Mouse (Mus musculus) adrenal gland, postnatal 4 days (tissue): ENCODE data around the gene Plod1. TPM values are rescaled to one million over a fixed set of nuclear protein-coding genes. Genes with fewer than 3 reads are reported as not detected.

Source experiments
- DNase-seq, 2 experiments: peaks; one replicate each; pipeline ENCODE4 v3.0.0; 2021 to 2022; ENCODE audit warnings: low spot score in 2 of 2, mixed read lengths in 2 of 2
- long read RNA-seq, 2 experiments: library from polyadenylated mRNA; stranded (forward); transcript quantifications; one replicate each; pipeline ENCODE4 v2.0.0; 2021
- total RNA-seq, 2 experiments: library from RNA; stranded (reverse); gene quantifications; 2 replicates each; pipeline ENCODE4 v1.2.3; 2021

Plod1 gene
- 10 to 100 TPM; 39.5 to 46.6 TPM for total RNA-seq
- long read RNA-seq, experiment 1, transcript Plod1-201 (19 exons, 3,243 nt) = major isoform, 17 of 31 reads
- long read RNA-seq, experiment 1, partial matches to known transcripts = 3 of 31 reads
- long read RNA-seq, experiment 1, other reads (novel, unspliced or antisense) = 11 of 31 reads
- long read RNA-seq, experiment 2, transcript Plod1-201 (19 exons, 3,243 nt) = major isoform, 39 of 49 reads
- long read RNA-seq, experiment 2, partial matches to known transcripts = 5 of 49 reads
- long read RNA-seq, experiment 2, other reads (novel, unspliced or antisense) = 4 of 49 reads

DNA sequence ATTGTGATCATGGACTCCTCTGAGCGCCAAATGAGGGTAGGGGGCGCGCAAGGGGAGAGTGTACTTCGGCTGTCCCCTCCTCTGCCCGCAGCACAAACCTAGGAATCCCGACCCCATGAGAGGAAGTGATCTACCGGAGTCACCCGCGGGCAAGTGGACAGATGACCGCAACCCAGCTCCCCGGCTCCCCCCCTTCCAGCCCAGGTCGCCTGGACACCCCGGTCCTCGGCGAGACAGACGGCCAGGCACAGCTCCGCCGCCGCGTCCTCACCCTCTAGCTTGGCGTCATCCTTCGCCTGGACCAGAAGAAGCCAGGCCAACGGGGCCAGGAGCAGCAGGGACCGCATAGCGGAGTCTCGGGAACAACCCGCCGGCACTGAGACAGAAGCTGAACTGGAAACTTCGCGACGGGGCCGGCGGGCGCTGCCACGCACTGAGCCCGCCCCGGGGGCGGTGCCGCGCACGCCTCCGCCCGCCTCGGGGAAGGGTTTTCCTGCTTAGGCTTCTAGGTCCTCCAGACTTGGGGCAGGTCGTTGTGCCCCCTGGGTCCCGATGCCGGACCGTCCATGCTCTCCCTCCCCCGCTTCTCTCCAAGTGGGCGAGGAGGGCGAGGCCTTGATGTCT lies at the start of gene Plod1:
Gene Plod1, minus strand, starts transcription at position 437 of the 624 bp plus-strand sequence.
- peak; percentile 63 to 74 for DNase-seq

DNA sequence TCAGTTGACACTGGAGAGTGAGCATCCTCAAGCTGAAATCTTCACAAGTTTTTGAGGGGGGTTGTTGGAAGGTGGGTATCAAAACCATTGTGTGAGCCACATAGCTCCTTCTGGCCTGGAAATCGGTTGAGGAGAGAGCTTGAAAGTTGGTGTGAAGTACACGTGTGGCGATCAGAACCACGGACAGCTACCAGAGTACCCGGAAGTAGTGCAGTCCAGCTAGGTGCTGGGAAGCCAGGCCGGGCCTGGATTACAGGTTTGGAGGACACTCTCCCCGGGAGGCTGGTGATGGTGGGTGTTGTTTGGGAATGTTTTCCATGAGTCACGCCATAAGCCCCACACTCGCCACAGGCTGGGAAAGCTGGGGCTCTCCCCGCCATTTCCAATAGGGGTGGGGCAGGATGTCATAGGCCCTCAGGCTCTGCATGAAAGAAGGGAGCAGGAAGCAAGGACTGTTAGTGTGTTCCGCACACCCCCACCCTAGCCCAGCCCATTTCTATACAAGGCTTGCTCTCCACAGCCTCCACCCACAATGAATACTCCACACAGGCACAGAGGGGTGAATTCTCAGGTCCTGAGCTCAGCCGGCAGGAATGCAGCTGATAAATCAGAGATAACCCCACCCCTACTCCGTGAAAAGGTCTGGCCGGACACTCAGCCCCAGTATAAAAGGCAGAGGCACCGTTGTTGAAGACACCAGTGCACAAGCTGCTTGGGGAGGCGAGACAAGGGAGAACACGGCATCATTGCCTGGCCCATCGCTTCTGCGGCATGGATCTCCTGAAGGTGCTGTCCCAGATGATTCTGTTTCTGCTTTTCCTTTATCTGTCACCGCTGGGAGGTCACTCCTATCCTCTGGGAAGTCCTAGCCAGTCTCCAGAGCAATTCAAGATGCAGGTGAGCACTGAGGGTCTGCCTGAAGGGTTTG lies 48.9 kb upstream of the Plod1 start, which contains the start of gene Nppb:
Gene Nppb, plus strand, starts transcription at position 584 of the 928 bp plus-strand sequence.
- DNase-seq = peak in 1 of 2 experiments; percentile 20

DNA sequence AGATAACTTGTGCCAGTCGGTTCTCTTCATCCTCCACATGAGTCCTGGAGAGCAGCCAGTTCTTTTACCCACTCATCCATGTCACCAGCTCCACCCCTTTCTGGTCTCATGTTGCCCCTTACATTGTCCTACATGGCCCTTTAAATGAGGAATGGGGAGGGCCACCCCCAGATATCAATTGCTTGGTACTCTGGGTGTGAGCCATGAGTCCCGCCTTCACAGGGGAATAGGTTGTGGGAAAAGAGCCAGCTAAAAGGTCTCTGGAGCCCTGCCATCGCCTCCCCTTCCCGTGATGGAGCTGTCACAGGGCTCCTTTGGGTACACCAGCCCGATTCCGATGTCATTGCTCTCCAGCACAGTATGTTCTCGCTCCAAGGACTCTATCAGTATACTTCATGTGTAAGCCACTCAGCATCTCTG lies 42.9 kb upstream of the Plod1 start:
- DNase-seq = no peak

DNA sequence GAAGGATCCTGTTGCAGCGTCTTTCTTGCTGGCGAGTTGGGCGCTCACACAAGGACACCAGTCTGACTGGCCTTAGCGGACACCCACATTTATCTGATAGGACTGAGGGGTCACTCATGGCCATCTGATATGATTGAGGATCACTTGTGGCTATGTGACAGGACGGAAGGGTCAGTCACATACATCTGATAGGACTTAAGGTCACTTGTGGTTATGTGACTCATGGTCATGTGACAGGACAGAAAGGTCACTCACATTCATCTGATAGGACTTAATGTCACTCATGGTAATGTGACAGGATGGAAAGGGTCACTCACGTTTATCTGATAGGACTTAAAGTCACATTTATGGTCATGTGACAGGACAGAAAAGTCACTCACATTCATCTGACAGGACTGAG lies 41.8 kb upstream of the Plod1 start:
- no peak for DNase-seq

DNA sequence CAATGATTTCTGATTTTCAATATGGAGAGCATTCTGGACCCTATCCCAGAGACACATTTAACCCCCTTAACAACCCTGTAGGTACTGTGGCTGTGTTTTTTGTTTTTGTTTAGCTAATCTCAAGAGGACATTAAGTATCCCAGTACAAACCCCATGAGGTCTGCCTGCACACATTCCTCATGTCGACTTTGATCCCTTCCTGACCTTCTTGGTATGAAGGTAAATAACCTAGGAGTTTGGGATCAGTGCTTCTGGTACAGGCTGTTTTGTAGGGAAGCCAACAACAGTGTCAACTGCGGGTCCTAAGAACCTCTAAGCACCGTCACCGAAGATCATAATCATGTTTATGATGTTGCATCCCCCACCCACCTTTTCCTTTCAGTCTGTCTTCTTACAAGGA lies 41.2 kb upstream of the Plod1 start:
- DNase-seq = no peak

DNA sequence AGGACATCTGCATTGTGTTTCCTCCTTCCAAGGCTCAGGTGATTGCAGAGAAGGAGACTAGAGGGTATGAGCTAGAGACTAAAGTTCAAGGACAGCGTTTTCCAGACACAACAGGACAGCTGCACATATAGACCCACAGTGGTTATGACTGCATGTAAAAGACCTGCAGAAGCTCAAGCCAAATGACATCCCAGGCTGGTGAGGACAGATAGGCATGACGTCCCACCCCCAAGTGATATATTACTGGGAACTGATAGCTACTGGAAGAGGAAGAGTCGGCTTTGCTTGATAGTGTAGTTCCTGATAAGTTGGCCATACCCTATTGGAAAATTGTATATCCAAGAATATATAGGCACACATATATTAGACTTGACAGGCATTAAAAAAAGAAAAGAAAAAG lies 39.7 kb upstream of the Plod1 start:
- no peak for DNase-seq

DNA sequence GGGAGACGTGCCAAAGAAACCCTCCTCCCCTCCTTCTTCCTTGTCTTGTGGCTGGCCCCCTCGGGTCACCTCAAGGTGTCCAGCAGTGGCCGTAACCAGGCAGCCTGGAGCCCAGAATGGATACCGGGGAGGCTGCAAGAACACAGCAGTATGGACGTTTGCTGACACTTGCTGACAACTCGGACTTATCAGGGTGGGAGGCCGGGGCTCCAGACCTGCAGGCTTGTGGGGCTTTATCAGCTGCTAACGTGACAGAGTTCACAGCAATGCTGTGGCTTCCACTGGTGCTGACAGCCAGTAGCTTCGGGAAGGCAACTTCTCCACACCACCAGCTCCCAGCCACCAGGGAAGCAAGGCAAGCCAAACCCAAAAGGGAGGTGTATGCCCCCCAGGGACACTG lies 32.8 kb upstream of the Plod1 start:
- DNase-seq = no peak

DNA sequence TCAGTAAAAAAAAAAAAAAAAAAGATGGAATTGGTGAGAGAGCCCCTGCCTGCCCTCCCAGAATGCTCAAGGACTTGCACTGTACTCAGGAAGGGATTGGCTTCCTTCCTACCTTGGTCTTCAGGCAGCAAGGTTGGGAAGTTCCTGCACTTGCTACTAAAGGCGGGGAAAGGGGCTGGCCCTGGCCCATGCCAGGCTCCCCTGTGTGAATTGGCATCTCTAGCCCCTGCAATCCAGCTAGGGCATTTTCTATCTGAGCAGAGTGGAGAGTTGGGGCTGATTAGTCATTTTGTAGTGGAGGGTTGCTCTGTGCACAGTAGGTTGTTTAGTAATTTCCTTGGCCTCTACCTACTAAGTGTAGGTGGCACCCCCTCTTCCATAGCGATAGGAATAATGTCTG lies 32.2 kb upstream of the Plod1 start:
- DNase-seq = no peak

DNA sequence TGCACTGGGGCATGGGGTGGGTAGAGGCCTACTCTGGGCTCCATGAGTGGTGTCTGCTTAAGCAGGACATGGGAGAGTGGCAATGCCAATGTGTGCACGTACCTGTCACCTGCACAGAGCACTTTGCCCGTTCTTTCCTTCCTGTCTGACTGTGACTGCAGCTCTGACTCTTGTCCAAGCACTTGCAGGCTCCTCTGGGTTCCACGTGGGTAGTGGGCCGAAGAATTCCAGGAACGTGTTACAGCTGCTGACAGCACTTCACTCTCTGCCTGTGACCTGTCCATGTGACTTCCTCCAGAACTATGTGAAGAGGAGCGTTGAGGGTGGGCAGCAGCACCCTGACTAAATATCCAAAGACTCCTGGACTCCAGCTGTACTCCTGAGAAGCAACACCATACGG lies 29.1 kb upstream of the Plod1 start:
- no peak for DNase-seq

DNA sequence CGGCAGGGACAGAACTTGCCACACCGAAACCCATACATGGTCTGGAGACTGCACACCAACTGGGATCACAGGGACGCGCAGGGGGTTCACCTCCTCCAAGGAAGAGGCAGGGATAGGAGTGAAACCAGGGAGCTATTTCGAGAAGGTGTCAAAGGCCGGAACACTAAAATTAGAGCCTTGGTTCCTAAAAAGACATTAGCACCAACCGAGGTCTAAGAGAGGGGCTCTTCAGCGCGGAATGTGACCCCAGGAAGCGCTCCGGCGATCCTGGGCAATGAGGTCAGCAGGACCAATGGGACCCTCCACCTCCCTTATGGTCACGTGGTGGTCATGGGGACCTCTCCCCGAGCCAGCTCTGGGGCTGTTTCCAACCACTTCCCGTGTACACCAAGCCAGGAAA lies 27.1 kb upstream of the Plod1 start:
- no peak for DNase-seq

DNA sequence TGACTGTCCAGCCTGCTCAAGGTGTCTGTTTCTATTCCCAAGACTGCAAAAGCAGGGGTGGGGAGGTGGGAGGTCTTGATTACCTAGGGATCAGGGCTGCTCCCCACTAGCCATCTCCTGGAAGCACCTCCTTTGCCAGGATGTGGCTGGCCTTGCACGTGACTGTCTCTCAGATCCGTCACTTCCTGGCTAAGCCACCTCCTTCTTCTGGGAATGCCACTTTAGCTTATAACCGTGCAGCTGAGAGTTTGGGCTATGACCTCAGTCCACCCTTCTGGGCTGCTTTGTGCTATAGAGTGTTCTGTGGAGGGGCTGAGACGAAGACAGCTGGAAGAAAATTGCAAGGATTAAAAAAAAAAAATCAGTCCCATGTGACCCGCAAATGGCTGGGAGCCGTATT lies 26.2 kb upstream of the Plod1 start:
- no peak for DNase-seq

DNA sequence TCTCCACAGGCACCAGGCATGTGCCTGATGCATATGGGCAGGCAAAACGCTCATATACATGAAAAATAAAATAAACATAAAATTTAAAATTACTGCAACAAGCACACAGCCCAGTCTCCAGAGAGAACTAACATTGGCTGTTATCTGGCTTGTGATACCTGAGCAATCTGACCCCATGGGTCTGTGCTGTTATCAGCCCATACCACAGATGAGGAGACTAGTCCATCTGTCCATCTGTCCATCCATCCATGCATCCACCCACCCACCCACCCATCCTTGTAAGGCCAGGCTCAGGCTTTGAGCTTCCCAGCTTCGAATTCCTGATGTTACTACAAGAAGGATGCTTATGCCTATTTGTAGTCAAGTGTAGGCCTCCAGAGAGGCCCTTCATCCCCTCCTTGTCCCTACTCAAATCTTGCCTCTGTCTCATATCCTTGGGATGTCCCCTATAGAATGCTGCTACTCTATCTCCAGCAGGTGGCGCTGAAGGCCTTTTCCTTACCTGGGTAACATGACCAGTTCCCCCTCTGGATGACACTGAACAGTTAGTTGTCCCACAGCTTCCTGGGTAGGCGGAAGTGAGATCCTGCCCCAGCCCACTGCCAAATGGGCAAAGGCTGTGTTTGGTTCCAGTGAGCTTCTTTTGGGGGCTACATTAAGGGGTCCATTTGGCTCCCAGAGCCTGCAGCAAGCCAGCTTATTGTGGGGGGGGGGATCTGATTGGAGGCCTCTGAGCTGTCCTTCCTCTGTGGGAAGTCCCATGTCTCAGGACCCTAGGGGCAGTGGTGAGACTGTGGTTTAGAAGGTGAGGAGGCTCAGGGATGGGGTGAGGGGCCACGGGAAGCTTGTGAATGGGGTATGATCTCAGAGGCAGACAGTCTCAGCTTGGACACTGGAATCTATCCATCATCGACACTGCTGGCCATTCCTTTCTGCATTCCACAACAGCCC lies 23.6 kb upstream of the Plod1 start:
- DNase-seq = peak in 1 of 2 experiments; percentile 55

DNA sequence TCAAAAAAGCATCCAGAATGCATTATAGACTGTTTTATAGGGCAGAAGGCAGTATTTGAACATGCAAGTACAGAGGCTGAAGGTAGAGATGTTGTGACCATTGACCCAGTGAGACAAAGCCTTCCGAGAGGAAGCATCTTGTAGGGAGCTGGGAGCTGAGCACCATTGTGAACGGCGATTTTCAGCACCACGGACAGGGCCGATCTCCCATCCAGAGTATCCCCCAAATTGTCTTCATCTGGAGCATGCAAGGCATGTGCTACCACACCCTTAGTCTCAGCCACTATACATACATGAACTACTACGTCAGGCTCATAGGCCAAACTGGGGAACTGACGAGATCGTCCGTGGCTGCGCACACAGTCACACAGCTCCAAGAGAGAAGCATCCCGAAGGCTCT lies 20.6 kb upstream of the Plod1 start:
- DNase-seq = no peak

DNA sequence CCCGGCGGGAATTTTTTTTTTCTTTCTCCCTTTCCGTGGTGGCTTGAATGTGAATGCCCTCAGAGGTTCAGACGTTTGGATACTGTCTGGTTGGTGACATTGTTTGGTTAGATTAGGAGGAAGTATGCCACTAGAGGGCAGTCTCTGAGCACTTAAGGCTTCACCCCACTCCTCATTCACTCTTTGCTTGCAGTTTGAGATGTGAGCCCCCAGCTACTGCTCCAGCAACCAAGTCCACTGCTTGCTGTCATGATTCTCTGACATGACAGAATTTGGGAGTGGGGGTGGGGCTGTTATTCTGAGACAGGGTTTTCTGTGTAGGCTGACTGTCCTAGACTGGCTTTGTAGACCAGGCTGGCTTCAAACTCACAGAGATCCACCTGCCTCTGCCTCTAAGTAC lies 17.0 kb upstream of the Plod1 start:
- DNase-seq = no peak

DNA sequence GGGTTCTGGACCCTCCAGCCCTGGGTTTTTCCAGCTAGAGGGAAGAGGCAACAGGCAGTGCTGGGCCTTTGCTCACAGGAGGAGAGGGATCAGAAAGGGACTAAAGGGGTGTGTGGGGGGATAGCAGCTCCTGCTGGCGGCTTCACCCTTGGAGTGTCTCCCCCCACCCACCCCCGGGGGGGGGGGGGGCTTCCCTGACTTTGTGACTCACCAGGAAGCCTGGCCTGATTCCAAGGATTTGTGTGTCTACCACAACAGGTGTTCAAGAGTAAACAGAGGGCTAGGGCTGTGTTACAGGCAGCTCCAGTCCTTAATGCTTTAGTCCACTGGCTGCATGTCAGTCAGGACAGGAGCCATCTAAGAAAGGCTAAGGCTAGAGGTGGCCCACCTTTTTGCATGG lies 10.9 kb upstream of the Plod1 start:
- no peak for DNase-seq

DNA sequence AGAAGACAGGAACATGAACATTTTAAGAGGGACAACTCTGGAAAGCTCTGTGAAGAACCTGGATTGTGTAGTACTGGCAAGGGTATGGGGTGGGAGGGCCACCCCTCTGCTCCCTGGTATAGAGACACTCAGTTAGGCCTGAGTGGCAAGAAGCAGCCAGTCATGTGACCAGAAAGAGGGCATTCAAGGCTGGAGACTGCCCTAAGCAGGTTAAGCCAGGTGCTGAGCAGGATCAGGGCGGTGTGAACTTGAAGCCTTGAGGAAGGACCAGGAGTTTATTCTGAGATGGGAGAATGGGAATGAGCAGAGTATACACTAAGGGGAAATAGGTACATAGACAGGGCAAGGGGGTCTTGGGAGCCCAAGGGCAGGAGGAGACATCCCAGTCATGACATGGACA lies 6.4 kb upstream of the Plod1 start:
- DNase-seq = no peak

DNA sequence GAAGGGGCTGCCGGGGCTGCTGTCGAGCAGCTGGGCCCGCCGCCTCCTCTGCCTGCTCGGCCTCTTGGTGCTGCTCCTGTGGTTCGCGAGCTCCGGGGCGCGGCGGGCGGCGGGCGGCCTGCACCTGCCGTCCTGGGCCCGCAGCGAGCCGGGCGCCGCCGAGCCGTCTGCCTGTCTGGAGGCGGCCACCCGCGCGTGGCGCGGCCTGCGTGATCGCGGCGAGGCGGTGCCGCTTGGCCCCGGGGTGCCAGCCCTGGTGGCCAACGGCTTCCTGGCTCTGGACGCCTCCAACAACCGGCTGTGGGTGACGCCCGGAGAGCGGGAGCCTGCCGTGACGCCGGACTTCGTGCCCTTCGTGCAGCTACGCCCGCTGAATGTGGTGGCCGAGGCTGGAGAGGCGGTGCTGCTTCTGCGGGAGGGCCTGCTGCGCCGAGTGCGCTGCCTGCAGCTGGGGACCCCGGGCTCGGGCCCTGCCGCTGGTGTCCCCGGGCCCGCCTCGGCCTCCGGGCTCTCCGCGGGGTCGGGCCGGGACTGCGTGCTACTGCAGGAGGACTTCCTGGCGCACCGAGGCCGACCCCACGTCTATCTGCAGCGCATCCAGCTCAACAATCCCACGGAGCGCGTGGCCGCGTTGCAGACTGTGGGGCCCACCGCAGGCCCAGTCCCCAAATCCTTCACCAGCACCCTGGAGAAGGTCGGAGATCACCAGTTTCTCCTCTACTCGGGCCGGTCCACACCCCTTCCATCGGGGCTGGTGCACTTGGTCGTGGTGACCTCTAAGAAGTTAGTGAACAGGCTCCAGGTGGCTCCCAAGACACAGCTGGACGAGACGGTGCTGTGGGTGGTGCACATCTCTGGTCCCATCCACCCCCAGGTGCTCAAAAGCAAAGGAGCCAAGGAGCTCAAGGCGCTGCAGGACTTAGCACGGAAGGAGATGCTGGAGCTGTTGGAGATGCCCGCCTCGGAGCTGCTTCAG lies 4.8 kb upstream of the Plod1 start:
- no peak for DNase-seq

DNA sequence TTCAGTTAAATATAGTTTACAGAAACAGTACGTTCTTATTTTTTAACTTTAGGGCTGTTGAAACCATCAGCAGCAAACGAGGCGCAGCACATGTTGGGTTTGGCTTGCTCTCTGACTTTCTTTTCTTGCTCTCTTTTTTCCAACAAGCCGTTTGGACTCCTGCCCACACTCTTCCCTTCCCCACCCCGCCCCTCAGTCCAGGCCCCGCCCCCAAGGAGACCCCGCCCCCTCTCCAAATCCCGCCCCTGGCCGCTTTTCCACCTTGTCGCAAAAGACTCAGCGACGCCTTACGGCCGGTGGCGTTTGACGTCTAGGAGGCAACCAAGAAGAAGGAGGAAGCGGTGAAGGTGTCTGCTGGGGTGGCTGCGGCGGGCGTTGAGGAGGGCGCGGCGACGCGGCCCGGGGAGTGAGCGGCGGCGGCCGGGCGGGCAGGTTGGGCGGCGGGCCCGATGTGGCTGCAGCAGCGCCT lies 4.0 kb upstream of the Plod1 start, which contains the start of gene 2510039O18Rik:
Gene 2510039O18Rik, plus strand, starts transcription at position 320 of the 469 bp plus-strand sequence.
- peak; percentile 49 to 81 for DNase-seq

DNA sequence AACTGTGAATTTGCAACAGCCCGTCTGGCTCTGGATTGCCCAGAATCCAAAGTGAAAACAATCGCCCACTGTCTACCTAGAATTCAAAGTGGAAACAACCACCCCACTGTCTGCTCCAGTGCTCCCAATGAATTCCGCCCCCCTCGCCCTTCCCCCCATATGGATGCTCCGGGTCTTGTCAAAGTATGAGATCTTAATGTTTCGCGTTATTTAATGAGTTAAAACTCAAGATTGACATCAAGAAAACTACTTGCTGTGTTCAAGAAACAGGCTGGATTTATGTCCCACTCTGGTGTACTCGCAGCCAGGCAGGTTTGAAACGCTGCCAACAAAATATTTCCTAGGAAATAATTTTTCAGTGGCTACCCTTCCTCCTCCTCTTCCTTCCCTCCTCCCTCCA lies 3.5 kb upstream of the Plod1 start:
- no peak for DNase-seq
